Comparison of ENCODE assay signal across 9 mouse cellular contexts in genomic region chr13:89743201-89743600, GRCm38 (mm10). TPM values are rescaled to one million over a fixed set of nuclear protein-coding genes. Genes with fewer than 3 reads are reported as not detected.
DNase-seq lines count a peak whose midpoint lies in the region; ATAC-seq and TF ChIP-seq lines count a peak whose summit lies in the region.
"Had no signal": no experiment of that assay in that cellular context is flagged by ENCODE, and none has a peak within 500 bp of the region (broad histone marks: within the 10 kb centered on the region; RNA-seq: fewer than 3 reads in every experiment).

No protein-coding gene starts in this region.

- H3K27me3 ChIP-seq in lung, embryonic 15.5 days: no peaks in the 10 kb centered on the region
- H3K27me3 ChIP-seq in forebrain, embryonic 14.5 days (replicated peaks; ENCODE audit: control insufficient read depth, insufficient read depth, low read length): no peaks in the 10 kb centered on the region
- H3K27me3 ChIP-seq in limb, embryonic 14.5 days (ENCODE audit: control insufficient read depth, insufficient read depth, low read length): no peaks in the 10 kb centered on the region
- H3K27me3 ChIP-seq in stomach, embryonic 16.5 days (ENCODE audit: control insufficient read depth, insufficient read depth, low read length): no peaks in the 10 kb centered on the region
- H3K27me3 ChIP-seq: Patski had no signal

- no peaks in the 10 kb centered on the region for H3K9me3 ChIP-seq in lung, embryonic 15.5 days
- H3K9me3 ChIP-seq in forebrain, embryonic 14.5 days (replicated peaks; ENCODE audit: control insufficient read depth, low read length): no peaks in the 10 kb centered on the region
- H3K9me3 ChIP-seq in limb, embryonic 14.5 days (ENCODE audit: control insufficient read depth, low read length): no peaks in the 10 kb centered on the region
- H3K9me3 ChIP-seq in stomach, embryonic 16.5 days (replicated peaks; ENCODE audit: control insufficient read depth, low read length): no peaks in the 10 kb centered on the region

- 22% methylated on average over 8 of the region's 8 CpGs for WGBS in lung, embryonic 15.5 days
- 7% methylated on average over 8 of the region's 8 CpGs for WGBS in forebrain, embryonic 14.5 days
- 18% methylated on average over 8 of the region's 8 CpGs for WGBS in limb, embryonic 14.5 days
- 32% methylated on average over 8 of the region's 8 CpGs for WGBS in stomach, embryonic 16.5 days

- H3K9ac ChIP-seq in lung, embryonic 15.5 days: peak overlapping the region; percentile 64; the same call in 1 of the 2 replicates
- H3K9ac ChIP-seq in forebrain, embryonic 14.5 days (ENCODE audit: low read length): peak overlapping the region; percentile 74; the same call in 1 of the 2 replicates
- H3K9ac ChIP-seq in limb, embryonic 14.5 days (ENCODE audit: low read depth, low read length, severe bottlenecking): no peak overlapping the region; the same call in 1 of the 2 replicates
- H3K9ac ChIP-seq in stomach, embryonic 16.5 days (ENCODE audit: low read length): peak overlapping the region; percentile 70

- no peak for TF ChIP-seq POLR2A in limb, embryonic 14.5 days (IDR thresholded peaks at IDR 0.05; ENCODE audit: borderline replicate concordance, extremely low read depth, insufficient read depth, insufficient read length)

- DNase-seq in lung, postnatal 25 days (ENCODE audit: low spot score): no peak
- DNase-seq in forebrain, embryonic 14.5 days (ENCODE audit: low spot score): no peak
- DNase-seq in limb, embryonic 14.5 days (ENCODE audit: low spot score): no peak
- DNase-seq in thymus, postnatal 25 days: no peak
- DNase-seq in adipocyte (ENCODE audit: low spot score): no peak
- DNase-seq: kidney, postnatal 10 days had no signal

- peaks cover 11% of the 10 kb centered on the region for H3K4me1 ChIP-seq in lung, embryonic 15.5 days
- H3K4me1 ChIP-seq in forebrain, embryonic 14.5 days (ENCODE audit: control insufficient read depth, insufficient read depth, low read length): peaks cover 5% of the 10 kb centered on the region
- peaks cover 9% of the 10 kb centered on the region for H3K4me1 ChIP-seq in limb, embryonic 14.5 days (ENCODE audit: control insufficient read depth, insufficient read depth, low read length)
- H3K4me1 ChIP-seq in stomach, embryonic 16.5 days (ENCODE audit: control insufficient read depth, insufficient read depth, low read length): peaks cover 3% of the 10 kb centered on the region; the same call in 1 of the 2 replicates

- H3K4me3 ChIP-seq in lung, embryonic 15.5 days: peak overlapping the region; percentile 61
- peak overlapping the region; percentile 54; the same call in 1 of the 2 replicates for H3K4me3 ChIP-seq in forebrain, embryonic 14.5 days (ENCODE audit: low read depth, low read length)
- peak overlapping the region; percentile 67 for H3K4me3 ChIP-seq in limb, embryonic 14.5 days (replicated peaks; ENCODE audit: low read length)
- H3K4me3 ChIP-seq in stomach, embryonic 16.5 days (replicated peaks; ENCODE audit: low read length): peak overlapping the region; percentile 74

- no peak for ATAC-seq in lung, embryonic 15.5 days (ENCODE audit: borderline replicate concordance, extremely low read depth, low FRiP score, low TSS enrichment)
- no peak for ATAC-seq in forebrain, embryonic 14.5 days
- ATAC-seq in limb, embryonic 14.5 days (ENCODE audit: low FRiP score, low read depth): no peak
- ATAC-seq in stomach, embryonic 16.5 days (ENCODE audit: insufficient read depth, low FRiP score): no peak
- ATAC-seq: Patski had no signal

- no peak overlapping the region for H3K27ac ChIP-seq in lung, embryonic 15.5 days
- no peak overlapping the region for H3K27ac ChIP-seq in forebrain, embryonic 14.5 days (ENCODE audit: low read depth, low read length)
- H3K27ac ChIP-seq in limb, embryonic 14.5 days (replicated peaks; ENCODE audit: low read depth, low read length): no peak overlapping the region
- no peak overlapping the region for H3K27ac ChIP-seq in stomach, embryonic 16.5 days (ENCODE audit: low read length)

- H3K36me3 ChIP-seq in lung, embryonic 15.5 days: no peaks in the 10 kb centered on the region
- no peaks in the 10 kb centered on the region for H3K36me3 ChIP-seq in forebrain, embryonic 14.5 days (ENCODE audit: control insufficient read depth, insufficient read depth, low read length)
- H3K36me3 ChIP-seq in limb, embryonic 14.5 days (ENCODE audit: control insufficient read depth, insufficient read depth, low read length): no peaks in the 10 kb centered on the region
- H3K36me3 ChIP-seq in stomach, embryonic 16.5 days (ENCODE audit: control insufficient read depth, insufficient read depth, low read length): no peaks in the 10 kb centered on the region

- H3K4me2 ChIP-seq in lung, embryonic 15.5 days: peak overlapping the region; percentile 84
- H3K4me2 ChIP-seq in forebrain, embryonic 14.5 days (ENCODE audit: low read length): peak overlapping the region; percentile 93
- peak overlapping the region; percentile 84 for H3K4me2 ChIP-seq in limb, embryonic 14.5 days (replicated peaks; ENCODE audit: low read depth, low read length, severe bottlenecking)
- H3K4me2 ChIP-seq in stomach, embryonic 16.5 days (ENCODE audit: low read depth, low read length): peak overlapping the region; percentile 81

RNA-seq across cellular contexts. Expression of gene Vcan, which starts 0.9 kb away (rescaled TPM):
- polyA plus RNA-seq in lung, embryonic 15.5 days (2015; fragmentation: Nextera tagmentation; extraction: Ambion mirVana): 56.0 and 59.6 TPM in 2 replicates
- polyA plus RNA-seq in forebrain, embryonic 14.5 days (2014; fragmentation: Nextera tagmentation; extraction: Ambion mirVana): 41.4 and 51.4 TPM in 2 replicates
- 168 and 208 TPM in 2 replicates for polyA plus RNA-seq in limb, embryonic 14.5 days (2012; rRNA removed)
- 116 and 137 TPM in 2 replicates for polyA plus RNA-seq in limb, embryonic 14.5 days (2014; fragmentation: Nextera tagmentation; extraction: Ambion mirVana)
- polyA plus RNA-seq in stomach, embryonic 16.5 days (2015; fragmentation: Nextera tagmentation; extraction: Ambion mirVana): 28.2 and 28.8 TPM in 2 replicates
